Mouse (Mus musculus) lung, postnatal 25 days (tissue): ENCODE measurements around the gene Kat2a.

ENCODE experiments used
- DNase-seq: peaks from one replicate; pipeline ENCODE4 v3.0.0; 2022; ENCODE audit warnings: low spot score

Gene Kat2a

DNA sequence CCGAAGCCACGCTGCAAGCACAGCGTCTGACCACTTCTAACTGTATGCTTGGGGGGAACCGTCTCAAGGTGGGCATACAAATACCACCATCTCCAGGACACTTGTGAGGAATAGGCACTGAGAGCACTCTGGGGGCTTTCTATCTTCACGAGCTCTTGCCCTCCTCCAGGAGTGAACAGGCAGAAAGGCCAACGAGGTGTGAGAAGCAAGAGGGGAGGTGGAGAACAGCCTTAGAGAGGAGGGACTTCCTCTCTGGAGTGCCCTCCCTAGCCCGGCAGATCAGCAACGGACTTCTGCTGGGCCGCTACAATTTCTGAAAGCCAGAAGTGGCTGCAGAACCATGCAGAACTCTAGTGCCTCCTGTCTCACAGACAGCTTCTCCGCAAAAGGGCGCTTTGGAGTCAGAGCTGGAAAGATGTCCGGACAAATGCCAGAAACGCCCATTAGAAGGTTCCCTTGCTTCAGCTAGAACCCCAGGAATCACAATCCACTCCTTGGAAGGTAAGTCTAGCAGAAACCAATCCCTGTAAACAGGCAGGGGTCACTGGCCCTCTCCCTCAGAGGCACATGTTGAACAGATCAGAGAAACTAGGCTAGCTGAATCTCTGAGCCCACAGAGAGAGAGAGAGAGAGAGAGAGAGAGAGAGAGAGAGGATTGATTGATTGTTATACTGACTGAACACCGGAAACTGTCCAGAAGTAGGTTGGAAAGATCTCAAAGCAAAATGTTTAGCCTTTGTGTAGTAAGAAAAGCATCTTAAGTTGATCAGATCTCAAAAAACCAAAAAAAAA, 23.9 kb upstream of the Kat2a start:
- no peak for DNase-seq

DNA sequence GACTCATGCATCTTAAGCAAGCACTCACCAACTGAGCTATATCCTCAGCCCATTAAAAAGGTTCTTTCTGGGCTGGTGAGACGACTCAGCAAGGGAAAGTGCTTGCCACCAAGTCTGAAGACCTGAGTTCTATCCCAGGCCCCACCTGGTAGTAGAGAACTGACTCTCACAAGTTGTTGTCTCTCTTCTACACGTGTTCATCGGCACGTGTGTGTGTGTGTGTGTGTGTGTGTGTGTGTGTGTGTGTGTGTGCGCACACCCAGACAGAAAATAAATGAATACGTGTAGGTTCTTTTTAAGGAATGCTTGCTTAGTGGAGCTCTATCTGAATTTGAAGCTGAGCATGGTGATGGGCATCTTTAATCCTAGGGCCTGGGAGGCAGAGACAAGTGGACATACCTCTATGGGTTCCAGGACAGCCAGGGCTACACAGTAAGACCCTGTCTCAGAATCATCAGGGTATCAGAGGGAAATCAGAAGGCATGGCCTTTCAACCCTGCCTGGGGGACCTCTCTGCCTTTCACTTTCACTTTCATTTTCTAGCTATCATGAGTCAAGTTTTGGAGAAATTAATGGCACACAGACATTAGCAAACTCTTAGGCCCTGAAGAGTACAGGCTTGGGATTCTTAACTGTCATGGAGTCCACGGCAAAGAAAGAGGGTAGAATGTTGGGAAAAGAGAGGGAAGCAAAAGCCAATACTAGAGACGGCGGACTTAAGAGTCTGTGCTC, 23.0 kb upstream of the Kat2a start:
- DNase-seq, result no peak

DNA sequence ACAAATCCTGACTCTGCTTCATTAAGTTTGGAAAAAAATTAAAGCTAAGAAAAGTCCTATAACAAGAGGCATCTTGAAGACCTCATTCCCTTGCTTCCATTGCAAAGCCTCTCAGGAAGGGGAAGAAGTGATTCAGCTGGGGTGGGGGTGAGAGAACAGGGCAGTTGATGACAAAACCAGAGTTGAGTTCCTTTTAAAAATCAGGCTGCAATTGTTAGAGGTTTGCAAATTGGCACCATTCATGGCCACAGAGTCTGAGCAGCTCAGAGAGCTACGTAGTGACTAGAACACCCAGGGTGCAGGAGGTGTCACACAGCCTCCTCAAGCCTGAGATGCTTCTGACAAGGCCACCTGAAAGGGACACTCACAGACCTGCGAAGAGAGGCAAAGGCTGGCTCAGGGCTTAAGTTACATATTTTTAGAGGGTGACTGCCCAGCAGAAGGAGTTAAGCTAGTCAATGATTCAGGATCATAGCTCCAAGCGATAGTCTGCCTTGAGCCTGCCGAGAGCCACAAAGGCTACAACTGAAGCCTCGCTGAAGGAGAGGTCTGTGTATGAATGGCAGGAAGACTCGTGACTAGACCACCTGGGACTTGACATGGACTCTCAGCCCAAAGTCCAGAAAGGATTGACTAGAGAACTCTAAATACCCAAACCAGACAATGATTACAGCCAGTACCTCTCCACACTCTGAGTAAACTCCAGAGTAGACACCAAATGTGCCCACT, 18.4 kb upstream of the Kat2a start:
- no peak for DNase-seq

DNA sequence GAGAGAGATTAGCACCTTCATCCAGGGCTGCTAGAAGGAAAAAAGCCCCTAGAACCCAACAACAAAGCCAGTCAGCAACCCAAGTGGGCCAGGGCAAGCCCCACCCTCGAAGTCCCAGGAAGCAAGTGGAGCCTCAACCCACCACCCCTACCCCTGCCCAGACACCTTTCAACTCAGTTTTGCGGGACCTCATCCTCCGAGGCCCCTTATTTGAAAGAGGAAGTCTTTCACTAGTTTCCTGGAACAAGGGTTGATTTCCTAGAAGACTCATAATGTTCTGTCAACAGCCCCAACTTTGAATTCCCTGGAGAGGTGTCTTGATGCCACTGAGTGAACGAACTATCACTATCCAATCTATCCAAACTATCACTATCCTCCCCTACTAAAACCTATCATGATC, 17.7 kb upstream of the Kat2a start:
- DNase-seq, result no peak

DNA sequence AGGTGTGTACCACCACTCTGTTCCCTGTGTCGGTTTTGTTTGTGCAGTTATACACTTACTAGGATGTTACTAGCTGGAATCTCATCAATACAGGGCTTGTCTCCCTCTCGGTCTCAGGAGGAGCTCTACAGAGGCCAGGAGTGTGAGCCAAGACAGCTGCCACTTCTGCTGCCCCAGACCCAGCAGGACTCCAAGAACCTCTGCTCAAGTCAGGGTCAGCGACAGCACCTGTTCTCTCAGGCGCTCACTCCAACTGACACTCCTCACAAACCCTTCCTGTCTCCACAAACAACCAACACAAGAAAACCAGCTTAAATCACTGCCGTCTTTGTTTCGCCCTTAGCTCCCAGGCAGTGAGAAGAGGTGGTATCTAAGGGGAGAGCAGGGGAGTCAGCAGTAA, 16.3 kb upstream of the Kat2a start:
- DNase-seq, result no peak

DNA sequence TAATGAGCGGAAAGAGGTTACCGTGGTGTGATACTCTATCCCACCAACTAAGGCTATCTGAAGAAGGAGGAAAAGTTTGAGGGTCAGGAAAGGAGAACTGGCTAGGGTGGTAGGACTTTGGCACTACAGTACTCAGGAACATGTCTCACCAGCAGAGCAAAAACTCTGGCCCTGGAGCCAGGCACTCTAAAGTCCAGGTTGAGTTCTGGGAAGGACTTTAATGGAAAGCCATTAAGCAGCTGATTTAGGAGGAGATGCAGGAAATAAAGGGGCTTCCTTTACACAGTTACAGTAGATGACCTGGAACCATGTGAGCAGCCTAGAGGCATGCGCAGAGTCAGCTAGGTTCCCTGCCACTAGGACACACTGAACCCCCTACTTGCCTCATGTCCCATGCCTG, 14.9 kb upstream of the Kat2a start:
- DNase-seq, result no peak

DNA sequence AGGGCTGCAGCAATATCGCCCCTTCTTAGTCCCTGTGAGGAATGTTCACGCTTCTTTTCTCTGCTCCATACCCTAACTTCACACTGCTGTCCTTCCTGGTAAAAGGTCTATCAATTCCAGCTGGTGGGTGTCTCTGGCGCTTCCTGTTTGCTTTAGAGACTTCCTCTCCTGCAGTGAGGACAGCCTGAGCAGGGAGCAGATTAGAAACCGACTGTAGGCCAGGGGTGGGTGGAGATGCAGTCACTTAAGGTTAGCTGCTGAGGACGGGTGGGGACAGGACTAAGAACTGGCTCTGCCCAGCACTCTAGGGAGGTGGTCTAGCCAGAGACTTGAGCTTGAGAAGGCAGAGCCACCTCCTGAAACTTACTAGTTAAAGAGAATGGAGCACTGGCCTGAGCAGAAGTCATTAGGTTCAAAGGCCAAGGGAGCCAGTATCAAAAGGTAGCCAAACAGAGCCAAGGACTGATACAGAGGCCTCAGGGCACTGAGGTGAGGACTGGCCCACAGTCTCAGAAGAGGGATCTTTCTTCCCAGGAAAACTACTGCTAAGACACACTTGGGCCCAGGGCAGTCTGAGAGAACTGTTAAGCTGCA, 12.8 kb upstream of the Kat2a start:
- DNase-seq, result peak; percentile 76

DNA sequence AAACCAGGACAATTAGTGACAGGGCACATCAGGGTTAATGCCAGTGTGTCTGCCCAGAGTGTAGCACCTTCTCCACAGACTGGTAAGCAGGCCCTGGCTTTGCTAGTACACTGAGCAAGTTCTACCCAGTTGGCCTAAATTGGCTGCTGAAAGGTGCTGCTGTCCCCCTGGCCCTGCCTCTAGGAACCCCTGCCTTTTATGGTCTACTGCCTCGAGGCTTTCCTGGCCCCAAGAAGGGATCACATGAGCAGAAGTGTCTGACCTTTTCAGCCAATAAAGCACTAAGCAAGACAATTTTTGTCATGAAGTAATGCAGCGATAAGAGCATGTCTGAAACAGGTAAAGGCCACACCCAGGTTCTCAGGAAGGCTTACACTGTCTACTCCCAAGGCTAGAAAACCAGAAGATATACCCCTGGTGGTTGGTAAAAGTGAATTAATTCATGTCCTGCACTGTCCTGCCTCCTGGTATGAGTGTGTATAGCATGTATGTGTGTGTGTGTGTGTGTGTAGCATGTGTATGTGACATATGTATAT, 10.3 kb upstream of the Kat2a start:
- DNase-seq, result no peak

DNA sequence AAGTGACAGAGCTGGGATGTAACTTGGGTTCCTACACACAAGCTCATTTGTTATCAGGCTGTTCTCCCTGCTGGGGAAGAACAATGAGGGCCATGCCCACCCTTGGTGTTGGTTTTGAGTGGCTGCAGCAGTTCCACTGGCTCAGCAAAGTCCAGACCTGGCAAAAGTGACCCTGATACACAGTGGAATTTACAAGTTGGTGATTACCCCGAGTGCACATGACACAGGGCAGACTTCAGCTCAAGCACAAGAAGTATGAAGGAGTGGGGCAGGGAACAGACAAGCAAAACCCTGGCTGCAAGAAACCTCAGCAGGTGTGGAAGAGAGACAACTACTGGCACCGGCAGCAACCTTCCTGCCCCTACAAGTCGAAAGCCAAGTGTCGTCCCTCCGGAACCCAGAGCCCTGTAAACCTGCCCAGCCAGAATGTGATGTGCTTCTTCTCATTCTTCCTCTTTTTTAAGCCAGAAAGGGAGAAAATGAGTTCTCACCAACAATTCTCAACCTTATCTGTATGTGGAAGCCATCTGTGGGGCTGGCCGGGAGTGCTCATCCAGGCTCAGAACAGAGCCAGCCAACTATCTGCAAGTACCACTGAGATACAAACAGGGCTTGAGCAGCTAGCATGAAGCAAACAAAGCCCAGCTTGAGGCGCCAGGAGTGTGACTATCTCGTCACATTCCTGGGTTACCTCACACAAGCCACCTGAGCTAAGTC, 9.7 kb upstream of the Kat2a start:
- DNase-seq, result no peak

DNA sequence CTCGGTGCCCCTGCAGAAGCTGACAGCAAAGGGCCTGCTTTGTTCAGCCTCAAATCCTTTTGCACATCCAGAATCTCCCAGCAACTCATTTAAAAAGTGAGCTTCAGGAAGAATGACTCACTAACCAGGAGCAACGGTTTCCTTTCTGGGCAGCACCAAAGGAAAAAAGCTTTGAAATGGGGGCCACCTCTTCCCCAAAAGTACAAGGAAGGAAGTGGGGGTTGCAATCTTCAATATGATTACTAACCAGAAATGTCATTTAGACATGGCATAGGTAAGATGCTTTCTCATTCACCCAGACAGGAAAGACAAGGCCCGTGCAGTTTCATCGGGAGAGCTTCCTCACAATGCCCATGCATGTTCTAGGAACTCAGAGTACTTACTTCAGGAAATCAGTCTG, 9.0 kb upstream of the Kat2a start:
- DNase-seq, result peak; percentile 53

DNA sequence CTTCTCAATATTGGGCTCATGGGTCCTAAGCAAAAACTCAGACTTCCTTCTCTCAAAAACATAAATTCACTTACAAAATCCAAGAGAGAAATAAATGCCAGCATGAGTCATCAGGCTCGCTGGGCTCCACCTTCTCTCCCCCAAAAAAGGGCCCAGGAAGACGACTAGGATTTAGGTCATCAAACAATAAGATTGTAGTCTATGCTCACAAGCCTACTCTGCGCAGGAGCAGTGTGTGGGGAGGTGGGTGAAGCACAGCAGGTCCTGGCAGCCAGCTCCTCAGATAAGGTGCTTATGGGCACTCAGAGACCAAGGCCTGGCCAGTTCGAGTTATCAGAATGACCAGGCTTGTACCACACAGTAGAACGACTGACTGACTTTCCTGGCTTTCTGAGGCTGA, 8.1 kb upstream of the Kat2a start:
- no peak for DNase-seq

DNA sequence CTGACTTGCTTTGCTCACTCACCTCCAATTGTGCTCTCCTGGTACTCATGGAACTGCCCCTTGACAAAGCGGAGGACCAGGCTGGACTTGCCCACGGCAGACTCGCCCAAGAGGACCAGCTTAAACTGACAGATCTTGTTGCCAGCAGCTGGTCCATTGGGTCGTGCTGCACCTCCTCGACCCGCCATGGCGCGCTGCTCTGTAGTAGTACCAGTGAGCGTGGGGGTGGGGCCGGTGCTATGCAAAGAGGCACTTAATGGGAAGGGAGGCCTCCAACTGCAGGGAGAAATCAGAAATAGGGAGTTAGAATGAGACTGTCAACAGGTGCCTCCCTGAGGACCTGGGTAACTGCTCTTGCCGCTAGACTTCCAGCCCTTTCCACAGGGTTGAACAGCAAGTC, 7.6 kb upstream of the Kat2a start:
- DNase-seq, result no peak

DNA sequence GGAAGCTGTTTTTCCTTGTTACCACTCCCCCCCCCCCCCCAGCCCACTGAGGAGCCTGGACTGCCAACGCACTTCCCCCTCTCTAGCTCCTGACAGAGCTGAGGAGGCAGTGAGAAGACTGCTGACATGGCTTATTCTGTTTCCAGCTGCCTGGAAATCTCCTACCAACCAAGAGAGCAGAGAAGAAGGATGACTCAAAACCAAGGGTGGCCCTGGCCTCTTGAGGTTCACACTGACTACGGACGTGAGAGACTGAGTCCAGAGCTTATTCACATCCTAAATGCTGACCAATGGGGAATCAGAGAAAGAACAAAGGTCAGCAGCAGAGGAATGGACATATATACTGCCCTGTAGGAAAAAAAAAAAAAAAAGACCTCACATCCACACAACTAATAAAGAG, 7.0 kb upstream of the Kat2a start:
- no peak for DNase-seq

DNA sequence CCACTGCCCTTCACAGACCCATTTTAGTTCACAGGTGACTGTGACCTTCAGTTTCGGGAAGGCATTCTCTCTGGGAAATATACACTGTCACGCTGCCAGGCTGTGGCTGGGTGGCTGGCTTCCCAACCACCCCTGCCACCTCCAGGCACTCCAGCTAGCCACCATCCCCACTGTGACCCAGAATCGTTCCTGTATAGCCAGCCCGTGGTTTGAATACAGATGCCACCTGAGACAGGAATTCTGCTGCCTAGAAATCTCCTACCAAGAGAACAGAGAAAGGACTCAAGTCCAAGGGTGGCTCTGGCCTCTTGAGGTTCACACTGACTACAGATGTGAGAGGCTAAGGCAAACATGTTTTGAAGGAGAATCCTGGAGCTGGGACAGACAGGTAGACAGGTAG, 6.6 kb upstream of the Kat2a start:
- DNase-seq, result no peak

DNA sequence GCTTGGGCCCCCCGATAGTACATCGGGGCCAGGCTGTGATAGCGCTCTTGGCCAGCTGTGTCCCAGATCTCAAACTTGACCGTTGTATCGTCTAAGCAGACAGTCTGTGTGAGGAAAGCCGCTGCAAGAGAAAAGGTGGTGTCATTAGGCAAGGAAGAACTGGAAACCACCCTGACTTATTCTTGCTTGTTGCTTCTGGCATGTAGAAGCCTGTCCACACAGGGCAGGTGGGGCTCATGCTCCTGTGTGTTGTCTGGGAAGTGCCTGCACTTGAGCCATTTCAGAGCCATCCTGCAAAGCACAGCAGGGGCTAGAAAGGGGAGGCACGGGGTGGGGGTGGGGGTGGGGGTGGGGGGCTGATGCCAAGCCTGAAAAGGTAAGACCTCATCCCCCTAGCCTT, 6.2 kb upstream of the Kat2a start:
- no peak for DNase-seq

DNA sequence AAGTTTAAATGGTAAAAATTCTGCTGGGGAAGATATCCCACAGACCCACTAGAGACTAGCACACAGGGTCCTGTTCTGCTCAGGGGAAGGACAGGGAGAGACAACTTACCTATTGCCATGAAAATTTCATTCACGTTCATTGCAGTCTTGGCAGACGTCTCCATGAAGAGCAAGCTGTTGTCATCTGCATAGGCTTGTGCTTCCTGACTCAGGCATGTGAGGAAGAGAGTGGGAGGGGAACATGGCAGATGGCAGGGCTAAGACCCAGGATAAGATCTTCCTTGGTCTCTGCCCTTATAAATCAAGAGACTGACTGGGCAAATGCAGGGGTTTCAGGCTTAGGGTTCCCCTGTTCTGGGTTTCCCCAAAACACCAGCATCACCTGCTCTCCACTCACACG, 4.4 kb upstream of the Kat2a start:
- no peak for DNase-seq

DNA sequence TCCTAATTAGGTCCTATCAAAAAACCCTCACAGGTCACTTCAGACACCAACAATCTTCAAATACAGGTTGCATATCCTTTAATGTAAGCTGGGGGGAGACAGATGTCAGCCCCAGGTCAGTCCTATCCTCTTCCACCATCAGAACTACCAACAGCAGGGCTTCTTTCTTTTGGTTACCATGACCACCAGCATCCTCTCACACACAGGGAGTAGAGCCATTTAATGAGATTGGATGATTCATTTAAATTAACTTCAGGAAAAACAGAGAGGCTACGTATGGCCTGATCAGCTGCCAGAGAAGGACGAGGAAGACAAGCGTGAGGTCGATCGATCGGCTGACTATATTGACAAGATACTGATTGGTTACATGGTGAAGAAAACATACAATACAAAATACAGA, 2.7 kb upstream of the Kat2a start:
- no peak for DNase-seq

DNA sequence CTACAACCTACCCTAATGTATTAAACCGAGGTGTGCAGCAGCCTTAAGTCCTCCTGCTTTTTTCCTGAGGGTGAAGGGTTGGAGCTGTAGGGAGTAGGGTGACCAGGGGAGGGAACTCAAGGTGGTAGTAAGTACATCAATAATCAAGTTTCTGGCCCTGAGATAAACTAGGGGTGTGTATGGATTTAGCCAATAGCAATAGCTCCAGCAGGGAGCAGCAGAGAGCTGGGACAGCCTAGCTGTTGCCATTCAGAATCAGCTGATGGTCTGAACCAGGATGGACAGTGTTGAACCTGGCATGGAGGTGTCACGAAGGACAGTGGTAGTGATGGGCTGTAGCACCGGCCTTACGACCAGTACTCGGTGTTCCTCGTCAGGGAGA, 2.3 kb upstream of the Kat2a start:
- peak; percentile 81 for DNase-seq

DNA sequence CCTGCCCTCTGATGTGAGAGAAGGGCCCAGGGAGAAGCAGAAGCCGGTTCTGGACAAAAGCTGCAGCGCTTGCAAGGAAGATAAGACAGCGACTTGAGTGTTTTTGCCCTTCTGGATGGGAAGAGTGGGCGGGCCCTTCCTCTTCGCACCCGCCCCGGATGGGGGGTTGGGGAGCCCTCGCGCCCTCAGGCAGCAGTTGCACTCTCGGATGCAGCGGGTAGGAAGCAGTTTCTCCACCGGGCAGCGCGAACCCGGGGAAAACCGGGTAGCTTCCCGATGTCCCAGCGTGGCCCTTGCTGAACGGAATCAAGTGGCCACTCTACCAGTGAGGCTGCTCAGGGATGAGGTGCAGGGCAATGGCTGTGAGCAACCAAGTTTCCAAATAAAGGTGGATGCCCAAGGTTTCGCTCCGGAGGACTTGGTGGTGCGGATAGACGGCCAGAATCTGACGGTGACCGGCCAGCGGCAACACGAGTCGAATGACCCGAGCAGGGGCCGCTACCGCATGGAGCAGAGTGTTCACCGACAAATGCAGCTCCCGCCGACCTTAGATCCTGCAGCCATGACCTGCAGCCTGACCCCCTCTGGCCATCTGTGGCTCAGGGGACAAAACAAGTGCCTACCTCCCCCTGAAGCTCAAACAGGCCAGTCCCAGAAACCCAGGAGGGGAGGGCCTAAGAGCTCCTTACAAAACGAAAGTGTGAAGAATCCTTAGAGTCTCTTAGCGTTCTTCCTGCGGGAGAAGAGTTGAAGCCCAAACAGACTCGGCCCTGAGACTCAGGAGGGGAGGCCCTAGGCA, 1.7 kb upstream of the Kat2a start, which contains the start of gene Hspb9:
Gene Hspb9, plus strand, starts transcription at position 116 of the 799 bp plus-strand sequence.
- DNase-seq, result peak; percentile 78

DNA sequence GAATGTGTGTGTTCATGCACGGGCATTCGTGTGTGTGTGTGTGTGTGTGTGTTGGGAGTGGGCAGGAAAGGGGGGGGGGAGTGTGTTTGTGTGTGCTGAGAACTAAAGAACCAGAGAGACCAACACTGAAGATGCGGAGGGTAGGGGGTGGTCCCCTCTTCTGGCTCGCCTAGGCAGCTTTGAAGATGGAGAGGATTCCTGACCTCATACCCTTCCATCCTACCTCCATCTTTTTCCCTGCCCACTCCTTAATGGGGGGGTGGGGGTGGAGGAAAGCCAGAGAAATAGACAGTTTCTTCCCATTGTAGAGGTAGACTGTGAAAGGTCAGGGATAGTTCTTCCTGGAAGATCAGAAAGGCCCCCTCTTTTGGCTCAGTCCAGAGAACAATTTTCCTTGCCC, 909 bp upstream of the Kat2a start:
- DNase-seq, result no peak

DNA sequence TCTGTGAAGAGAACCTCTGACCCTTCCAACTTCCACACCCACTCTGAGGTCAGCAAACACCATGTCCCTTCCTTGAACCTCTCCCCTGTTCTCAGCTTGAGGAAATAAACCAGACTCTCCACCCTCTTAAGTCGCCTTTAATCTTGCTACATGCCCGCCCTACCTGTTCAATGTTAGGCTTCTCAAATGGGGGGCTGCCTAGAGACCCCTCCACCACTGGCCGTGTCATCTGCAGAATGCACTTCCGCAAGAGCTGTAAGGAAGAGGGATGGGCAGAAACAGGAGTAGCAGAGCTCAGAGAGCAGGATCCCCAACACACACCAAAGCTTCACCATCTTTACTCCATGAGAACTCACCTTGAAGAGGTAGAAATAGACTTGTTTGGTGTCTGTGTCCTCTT, 1.3 kb downstream of the Kat2a start:
- DNase-seq, result no peak
